Mouse (Mus musculus) ovary, adult 18-20 months (tissue): ENCODE results near the gene Mrpl24.

ENCODE experiments used
- DNase-seq: peaks from one replicate; pipeline ENCODE4 v3.0.0; 2022; ENCODE audit warnings: low spot score, mixed read lengths

Gene Mrpl24

DNA sequence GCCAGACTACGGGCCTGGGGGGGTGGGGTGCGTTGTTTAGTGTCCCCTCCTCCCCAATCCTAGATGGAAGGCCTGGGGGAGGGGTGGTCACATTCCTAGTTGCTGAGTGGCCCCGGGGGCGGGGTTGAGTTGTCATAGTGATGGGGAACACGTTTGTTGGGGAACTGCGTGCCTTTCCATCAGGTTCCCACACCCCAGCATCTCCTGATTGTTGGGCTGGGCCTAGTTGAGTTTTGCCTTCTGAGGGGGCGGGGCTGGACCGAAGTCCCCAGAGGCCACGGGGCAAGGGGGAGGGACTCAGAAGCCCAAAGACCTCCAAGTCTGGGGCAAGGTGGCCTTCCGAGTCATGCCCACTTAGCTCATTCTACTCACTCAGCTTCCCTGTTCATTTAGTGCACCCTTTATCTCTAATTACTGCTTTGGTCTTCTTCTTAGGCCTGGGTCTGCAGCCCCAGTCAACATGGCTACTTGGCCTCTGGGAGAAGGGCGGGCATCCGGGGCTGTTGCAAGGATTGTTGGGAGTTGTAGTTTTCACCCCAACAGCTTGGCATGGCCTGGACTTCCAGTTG lies 8.6 kb upstream of the Mrpl24 start:
- DNase-seq = peak; percentile 73

DNA sequence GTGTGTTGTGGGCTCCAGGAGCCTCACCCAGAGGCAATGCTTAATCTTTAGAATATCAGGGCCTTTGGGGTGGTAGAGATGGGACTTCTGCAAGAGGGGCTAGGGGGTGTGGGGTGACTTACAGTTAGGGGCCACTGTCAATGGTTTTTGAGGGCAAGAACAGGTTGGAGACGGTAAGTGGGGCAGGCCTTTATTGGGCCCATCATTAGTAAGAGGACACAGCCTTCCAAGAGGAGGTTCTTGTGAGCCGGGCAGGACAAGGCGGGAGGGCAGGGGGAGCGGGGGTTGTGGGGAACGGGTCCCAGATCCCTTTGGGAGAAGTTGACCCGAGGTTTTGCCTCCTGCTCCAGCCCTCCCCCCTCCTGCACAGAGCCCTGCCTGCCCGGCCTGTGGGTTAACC lies 5.8 kb upstream of the Mrpl24 start:
- no peak for DNase-seq

DNA sequence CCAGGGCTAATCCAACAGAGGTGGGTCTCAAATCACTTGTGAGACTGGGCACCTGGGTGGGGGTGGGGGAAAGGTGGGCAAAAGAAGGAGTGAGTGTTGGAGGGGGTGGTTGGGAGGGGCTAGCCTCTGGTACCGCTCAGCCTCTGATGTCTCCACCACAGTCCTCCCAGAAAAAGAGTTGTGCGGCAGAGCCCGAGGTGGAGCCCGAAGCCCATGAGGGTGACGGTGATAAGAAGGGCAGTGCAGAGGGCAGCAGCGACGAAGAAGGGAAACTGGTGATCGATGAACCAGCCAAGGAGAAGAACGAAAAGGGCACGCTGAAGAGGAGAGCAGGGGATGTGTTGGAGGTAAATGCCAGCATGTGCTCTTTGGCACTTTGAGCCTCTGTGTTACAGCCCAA lies 5.4 kb upstream of the Mrpl24 start:
- no peak for DNase-seq

DNA sequence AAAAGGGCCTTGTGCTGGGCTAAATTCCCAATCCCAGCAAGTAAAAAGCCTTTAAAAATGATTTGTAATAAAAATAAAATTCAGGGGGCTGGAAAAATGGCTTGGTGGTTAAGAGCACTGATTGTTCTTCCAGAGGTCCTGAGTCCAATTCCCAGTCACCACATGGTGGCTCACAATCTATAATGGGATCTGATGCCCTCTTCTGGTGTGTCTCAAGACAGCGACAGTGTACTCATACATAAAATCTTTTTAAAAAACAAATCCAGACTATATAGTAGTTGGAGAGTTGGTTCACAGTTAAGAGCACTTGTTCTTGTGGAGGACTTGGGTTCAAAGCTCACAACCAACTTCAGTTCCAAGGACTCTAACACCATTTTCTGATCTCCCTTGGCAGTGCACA lies 2.3 kb upstream of the Mrpl24 start:
- DNase-seq = no peak

DNA sequence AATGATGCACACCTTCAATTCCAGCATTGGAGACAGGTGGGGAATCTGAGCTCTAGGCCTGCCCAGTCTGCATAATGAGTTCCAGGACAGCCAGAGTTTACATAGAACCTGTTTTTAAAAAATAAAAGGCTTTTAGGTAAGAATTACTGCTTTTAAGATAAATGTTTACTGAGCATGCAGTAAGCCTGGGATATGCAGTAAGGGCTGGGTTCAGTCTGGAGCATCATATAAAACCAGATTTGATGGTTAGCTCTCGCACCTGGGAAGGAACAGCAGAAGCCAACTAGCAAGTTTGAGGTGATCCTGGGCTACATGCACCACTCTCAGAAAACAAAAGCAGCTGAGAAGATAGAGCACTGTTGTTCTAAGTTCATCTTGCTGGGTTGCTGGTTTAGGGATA lies 755 bp upstream of the Mrpl24 start:
- no peak for DNase-seq

DNA sequence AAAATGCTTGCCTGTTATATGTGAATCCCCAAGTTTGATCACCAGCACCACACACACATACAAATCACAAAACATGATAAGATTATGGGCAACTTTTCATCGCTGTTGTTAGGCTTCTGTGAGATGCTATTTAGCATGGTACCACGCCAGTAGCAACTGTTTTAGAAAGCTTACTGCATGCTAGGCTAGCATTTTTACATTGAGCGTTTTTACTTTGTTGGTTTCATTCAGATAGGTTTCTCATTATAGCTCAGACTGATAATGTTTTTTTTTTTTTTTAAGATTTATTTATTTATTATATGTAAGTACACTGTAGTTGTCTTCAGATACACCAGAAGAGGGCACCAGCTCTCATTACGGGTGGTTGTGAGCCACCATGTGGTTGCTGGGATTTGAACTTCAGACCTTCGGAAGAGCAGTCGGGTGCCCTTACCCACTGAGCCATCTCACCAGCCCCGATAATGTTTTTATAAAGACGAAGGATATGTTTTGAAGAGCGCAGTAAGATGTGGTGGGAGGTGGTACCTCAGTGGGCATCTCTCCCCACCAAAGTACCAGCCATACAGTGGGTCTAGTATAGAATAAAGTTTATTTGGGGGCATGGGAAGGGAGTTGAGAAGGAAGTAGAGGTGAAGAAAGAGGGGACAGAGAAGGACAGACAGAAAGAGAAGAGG lies 1.1 kb downstream of the Mrpl24 start:
- no peak for DNase-seq

DNA sequence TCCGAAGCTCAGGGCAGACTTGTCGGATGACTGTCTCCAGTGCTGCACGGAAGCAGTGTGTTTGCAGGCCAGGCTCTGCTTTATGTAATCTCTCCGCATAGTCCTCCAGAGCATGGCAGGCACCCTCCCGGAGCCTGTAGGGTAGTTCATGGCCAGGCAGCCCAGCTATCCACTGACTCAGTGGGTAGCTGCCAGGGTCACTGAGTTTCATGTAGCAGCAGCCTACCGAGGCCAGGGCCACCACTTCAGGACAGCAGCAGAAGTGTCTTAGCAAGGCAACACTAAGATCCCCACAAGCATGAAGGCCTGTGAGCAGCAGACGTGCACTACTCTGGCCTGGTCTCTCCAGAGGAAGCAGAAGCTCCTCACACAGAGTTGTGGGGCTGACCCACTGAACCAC lies 5.7 kb downstream of the Mrpl24 start:
- no peak for DNase-seq

DNA sequence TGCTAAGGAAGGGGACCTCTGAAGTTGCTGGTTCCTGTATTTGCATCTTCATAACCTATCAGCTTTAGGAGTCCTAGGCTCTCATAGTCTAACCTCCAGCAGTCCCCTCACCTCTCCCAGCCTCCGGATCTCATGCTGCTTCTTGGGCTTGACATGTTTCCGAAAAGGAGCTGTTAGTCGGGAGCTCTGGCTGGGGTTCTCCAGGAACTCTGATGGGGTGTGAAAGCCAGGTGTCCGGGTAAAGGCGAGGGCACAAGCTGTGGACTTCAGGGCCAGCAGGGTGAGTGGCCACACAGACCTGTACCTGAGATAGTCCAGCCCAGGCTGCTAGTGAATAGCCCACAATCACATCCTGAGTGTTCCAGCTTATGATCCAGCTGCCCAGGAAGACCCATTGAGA lies 8.1 kb downstream of the Mrpl24 start:
- no peak for DNase-seq

DNA sequence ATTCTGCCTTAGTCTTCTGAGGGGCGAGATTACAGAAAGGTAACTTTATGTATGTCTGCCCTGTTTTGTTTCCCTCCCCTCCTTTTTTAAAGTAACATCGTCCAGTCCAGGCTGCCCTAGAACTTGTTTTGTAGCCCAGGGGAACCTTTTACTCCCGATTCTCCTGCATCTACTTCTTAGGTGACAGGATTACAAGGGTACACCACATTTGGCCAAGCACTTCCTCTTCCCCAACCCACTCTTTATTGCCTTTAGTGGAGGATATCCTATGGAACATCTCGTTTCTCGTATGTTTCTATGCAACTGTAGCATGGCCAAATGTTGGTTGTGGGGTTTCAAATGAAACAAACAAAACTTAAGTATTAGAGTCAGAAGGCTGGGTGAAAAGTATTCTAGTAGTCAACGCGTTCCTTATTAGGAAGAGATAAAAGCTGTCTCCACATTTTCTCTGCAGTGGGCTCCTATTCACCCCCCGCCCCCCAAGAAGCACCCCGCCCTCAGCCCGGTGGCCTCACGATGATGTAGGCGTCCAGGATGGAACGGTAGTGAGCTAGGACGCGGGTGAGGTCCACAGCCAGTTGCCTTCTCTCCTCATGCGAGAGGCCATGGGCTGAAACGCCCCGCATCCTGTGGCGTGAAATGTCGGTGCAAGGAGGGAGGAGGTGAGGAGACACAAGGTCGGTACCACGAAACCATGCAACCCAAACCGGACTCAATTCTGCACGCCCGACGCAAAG lies 10.2 kb downstream of the Mrpl24 start:
- DNase-seq = no peak

DNA sequence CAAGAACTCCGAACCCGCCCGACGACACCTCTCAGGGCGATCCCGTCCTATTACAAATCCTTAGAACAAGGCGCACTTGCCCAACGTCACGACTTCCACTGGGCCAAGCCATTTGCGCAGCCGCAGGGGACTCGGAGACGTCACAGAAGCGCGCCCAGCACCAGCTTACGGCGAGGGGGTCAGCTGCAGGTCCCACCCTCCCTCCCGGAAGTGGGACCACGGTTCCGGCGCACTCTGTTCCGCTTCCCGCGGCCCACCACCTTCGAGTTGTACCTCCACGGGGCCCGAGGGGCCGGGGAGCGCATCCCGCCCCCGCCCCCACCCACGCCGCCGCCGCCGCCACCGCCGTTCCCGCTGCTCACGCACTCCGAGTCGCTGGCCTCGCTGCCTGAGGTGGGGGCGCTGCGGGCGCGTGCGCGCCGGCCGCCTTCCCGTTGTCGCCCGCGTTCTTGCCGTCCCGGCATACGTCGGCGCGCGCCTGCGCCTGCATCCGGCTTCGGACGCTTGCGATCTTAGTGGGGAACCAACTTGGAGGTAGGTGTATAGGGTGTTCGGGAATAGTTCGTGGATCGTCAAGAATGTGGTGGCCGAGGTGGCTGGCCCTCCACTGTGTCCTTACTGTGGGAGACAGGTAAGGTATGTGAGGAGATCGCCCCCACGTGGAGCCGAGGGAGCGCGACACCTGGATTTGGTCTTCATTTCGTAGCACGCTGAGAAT lies 10.9 kb downstream of the Mrpl24 start, which contains the start of the genes Isg20l2 and Rrnad1:
Gene Isg20l2, plus strand, starts transcription at position 237 of the 718 bp plus-strand sequence.
Gene Rrnad1, minus strand, starts transcription at position 640 of the 718 bp plus-strand sequence.
- DNase-seq = peak; percentile 96

DNA sequence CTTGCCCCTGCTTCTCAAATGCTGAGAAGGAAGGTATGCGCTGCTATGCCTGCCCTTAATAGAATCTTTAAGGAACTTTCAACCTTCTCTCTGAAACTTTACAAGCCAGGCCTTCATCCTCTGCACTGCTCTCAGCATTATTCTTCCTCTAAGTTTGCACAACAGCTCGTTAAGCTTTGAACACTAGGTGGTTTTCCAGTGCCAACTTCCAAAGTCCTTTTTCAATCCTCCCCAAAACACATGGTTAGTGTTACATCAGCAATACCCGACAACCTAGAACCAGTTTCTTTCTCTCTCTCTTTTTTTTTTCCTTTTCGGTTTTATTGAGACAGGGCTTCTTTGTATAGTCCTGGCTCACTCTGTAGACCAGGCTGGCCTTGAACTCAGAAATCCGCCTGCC lies 14.7 kb downstream of the Mrpl24 start:
- DNase-seq = no peak

DNA sequence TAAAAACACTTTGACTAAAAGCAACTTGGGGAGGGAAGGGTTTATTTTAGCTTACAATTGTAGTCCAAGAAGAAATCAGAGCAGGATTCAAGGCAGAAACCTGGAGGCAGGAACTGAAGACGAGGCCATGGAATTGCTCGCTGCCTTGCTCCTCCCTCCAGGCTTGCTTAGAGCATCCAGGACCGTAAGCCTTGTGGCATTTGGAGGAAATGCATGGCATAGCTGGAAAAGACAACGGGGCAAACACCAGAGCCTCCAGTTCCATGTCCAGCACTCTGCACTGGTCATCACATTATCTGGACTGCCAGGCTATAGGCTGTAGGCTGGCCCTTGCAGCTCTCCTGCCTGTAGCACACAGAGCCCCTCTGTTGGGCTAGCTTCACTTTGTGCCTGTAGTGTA lies 15.2 kb downstream of the Mrpl24 start:
- DNase-seq = no peak

DNA sequence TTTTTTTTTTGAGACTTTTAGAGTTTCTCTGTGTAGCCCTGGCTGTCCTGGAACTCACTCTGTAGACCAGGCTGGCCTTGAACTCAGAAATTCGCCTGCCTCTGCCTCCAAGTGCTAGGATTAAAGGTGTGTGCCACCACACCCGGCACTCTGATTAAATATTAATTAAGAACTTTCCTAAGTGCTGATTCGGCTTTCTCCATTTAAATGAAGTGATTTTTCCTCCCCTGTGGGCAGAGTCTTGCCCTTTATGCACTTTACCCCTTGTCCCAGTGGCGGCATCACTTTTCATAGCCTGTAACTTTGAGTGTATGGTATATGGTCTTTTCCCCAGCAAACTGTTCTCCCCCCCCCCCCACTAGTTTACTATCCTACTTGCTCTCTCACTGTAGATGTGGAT lies 15.9 kb downstream of the Mrpl24 start:
- DNase-seq = no peak

DNA sequence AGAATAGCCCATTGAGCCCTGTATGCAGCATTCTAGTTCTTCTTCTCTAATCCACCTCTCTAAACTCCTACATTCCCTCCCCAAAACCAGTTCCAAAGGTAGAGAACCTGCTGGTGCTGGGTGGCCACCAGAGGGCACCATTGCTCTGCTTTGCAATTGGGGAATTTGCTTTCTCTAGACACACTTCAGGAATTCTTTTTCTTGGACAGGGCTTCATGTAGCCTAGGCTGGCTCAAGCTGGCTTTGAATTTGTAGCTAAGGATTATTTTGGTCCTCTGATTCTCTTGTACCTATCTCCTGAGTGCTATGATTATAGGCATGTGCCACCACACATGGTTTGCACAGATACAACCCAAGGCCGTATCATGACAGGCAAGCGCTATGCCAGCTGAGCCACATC lies 16.5 kb downstream of the Mrpl24 start:
- DNase-seq = peak; percentile 55

DNA sequence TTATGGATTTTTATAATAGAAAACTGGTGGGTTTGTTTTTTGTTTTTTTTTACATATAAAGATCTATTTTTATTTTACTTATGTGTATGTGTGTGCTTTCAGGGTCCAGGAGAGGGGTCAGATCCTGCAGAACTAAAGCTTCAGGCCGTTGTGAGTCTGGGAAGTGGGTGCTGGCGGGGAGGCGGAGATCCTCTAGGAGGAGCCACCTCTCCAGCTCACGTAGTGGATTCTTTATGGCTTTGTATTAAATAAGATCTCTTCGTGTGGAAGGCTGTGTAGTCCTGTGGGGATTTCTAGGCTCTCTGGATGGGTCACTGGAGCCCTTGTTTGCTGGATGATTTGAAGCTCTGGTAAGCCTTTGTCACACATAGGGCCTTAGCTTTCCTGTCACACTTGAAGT lies 21.3 kb downstream of the Mrpl24 start:
- DNase-seq = no peak

DNA sequence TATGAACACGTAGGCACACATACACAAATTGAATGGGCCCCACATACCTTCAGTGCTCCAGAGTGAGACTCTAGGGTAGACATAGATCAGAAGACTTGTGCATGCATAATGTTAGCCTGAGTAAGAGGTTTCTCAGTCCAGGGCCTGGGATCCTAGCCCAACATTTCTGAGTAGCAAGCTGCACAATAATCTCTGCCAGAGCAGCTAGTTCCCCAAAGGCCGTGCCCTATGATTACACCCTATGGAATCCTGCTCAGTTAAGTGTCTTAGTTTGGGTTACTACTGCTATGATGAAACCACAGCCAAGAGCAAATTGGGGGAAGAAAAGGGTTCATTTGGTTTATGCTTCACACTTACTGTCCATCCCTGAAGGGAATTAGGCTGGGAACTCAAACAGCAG lies 23.2 kb downstream of the Mrpl24 start:
- no peak for DNase-seq

DNA sequence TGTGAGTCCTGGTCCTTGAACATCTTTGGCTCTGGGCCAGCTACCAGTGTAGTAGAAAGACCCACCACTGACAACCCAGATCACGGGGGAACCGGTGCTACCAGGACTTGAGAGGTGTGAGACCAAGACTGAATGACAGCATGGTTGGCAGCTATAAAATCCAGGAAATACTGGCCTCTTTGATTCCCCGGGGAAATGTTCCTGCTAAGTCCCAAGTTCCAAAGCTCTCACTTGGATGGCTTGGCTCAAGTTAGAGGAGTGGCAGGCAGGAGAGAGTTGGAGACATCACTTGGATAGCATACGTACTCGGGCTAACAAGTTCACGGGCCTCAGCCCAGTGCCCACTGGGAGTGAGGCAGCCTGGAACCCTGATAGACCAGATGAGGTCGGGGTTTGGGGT lies 24.3 kb downstream of the Mrpl24 start:
- DNase-seq = no peak

DNA sequence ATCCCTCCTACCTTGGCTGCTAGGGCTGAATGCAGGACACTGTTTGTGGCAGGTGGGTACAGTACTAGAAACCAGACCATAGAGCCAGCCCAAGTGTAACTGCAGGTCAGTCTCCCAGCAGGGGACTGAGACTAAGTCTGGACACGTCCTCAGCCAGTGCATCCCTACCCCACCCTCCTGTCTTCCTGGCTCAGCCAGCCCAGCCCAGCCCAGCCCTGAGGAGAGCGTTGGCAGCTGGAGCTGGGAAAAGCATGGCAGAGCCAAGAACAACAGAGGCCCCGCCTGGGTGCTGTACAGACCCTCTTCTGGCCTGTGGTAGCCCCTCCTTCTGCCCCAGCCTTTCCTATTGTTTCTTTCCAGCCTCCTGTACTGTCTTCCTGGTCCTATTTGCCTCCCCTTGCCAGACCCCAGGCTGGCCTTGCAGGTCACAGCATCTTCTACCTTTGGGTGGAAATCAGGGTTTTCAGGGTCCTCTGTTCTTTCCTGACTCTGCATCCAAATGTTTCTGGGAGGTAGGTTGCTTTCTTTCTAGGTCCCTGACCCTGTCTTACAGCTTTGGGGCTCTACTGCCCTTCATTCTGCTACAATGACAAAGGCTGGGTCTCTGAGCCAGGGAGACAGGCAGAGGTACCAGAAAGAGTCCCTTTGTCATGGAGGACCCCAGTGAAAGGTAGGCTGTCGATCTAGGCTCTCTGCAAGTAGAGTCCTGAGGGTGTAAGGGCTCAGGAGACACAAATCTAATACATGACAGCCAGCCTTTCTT lies 25.7 kb downstream of the Mrpl24 start:
- no peak for DNase-seq

DNA sequence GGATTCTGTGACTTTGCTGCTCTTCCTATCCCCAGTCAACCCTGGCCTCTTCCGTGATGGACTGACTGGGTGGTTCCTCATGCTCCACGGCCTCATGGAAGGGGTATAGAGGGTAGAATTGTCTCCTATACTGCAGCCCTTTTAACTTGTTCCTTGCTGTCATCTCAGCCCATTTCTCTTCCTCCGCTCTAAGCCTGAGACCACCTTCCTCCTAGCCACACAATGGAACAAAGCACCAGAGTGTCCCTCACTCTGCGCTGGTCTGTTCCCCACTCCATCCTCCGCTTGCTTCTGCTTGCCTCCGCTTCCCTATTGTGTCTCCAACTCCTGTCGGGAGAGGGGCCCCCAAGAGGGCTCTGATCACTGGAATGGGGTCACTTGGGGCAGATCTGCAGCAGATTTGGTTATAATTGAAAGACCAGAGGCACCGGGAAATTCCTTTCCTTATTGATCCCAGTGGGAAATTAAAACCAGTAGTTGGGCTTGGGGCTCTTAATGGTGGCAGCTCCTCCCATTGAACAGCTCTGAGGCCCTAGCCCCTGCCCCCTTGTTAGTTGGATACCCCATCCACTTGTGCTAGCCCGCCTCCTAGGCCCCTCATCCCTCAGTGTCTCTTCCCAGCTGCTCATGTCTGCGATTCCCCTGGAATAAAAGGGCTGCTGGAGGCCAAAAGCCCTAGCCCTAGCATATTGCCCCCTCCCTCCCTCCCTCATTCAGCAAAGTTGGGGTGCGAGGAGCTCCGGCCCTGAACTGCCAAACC lies 26.7 kb downstream of the Mrpl24 start:
- DNase-seq = no peak

DNA sequence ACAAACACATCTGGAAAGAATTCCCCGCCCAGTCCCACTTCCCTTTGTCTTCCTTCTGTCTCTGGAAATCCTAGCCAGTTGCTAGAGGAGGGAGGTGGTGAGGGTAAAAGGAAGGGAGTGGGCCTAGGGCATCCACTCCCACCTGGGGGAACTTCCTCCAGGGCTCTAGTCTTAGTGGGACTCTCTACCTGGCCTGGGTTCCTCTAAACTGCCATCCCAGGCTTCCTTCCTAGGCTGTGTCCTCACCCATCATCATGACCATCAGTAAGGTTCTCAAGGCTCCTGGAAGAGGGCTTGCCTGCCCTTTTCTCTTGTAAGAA lies 27.2 kb downstream of the Mrpl24 start:
- no peak for DNase-seq

DNA sequence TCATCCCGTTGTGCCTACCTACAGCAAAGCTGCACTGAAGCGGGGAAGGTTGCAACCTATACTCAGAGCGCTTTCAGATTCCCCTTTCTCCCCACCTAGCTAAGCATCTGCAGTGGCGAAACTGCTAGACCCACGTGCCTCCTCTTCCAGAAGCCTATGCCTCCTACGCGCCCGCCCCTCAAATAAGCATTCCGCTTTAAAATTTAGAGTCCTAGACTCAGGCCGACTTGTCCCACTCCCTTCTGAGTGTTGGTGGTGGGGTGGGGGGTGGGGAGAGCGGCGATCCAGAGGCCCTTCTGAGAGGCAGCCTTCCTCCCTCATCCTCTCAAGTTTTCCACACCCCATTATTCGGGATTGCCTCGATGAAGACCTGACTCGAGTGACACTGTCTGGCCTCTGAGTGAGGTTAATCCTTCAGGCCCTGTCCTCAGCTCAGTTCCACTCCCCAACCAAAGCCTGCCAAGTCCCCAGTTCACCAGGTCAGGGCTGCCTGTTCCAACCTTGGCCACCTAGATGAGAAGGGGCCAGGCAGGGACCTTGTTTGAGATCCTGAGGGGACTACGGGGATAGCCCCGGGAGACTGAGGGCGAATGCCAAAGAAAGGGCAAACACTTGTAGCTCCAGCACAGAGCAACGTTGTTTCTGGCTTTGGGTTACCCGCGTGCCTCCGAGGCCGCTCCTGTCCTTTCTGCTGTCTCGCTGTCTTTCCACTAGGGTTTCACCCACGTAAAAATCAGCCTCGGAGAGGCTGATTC lies 27.9 kb downstream of the Mrpl24 start:
- DNase-seq = no peak
